Mouse (Mus musculus) adrenal gland, adult 8-10 months (tissue): ENCODE measurements at regions not wholly inside any gene's neighbourhood (a gene's known extent, or its start where the extent isn't known, plus 50 kb on each side); places are given as distances from the start of the nearest gene placed in this dataset.
"Not testable (repeated sequence)": the region's sequence is repeated elsewhere in the genome, so short reads cannot be mapped to it uniquely, and the experiment has no call there.

Experiments
- DNase-seq: peaks from one replicate; pipeline ENCODE4 v3.0.0; 2022

DNA sequence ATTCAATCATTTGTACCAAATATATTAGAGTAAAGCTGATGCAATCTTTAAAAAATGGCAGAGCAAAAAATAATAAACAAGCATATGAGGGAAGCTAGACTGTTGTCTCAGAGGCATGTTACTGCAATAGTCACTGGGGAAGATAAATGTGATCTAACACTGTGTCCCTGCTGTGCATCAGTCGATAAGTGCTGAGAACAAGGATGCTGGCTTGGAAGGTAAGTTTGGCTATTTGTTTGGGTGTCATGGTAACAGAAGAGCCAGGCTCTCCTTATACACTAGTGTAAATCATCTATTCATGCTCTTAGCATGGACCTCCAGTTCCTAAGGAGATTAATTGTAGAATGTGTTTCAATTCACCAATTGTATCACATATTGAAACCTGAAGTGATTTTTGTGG, 102.0 kb upstream of the Ghr start:
- DNase-seq = no peak

DNA sequence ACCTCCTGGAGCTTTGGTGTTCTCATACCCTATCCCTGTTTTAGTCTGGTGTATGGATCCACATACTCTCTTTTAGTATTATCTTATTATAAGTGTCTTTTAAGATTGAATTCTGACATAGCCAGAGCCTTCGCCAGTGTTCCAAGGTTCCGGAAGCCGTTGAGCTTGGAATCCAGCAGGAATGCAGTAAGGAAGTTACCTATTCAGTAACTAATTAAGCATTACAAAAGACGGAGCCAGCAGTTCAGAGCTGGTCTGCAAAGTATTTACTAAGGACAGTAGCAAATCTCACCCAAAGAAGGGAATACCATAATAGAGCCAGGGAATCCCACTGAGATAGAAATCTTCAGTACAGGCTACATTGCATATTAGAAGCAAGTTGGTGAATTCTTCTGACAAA, 93.7 kb upstream of the Ghr start:
- DNase-seq = not testable (repeated sequence)

- no peak for DNase-seq
Measured at GRCm38 (mm10) chr15:3672586-3672985, 89.3 kb upstream of the Ghr start.

GRCm38 (mm10) chr15:3671169-3671568, 87.9 kb upstream of the Ghr start:
- no peak for DNase-seq

- DNase-seq = no peak
Measured at GRCm38 (mm10) chr15:3669411-3669810, 86.1 kb upstream of the Ghr start.

GRCm38 (mm10) chr15:3668863-3669262, 85.6 kb upstream of the Ghr start:
- DNase-seq = no peak

DNA sequence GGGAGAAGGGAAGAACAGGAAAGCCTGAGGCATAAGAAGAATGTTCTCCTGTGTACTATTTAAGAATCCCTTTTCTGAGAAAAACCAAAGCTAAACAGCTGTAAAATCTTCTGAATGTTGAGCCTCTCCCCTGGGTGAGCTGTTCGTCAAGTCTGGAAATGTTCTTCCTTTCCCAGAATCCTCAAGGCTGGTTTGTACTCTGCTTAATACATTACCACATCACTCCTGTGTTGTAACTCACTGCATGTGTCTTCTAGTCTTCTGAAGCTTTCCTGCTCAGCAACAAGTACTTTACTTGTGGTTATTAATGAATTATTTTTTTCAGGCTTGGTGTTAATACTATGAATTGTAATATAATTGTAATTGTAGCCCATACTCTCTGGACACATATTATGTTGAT, 65.4 kb upstream of the Ghr start:
- no peak for DNase-seq

GRCm38 (mm10) chr15:3640091-3640490, 56.8 kb upstream of the Ghr start:
- DNase-seq = no peak
